Mouse (Mus musculus): ENCODE measurements around the gene Mtch1.
"Not testable (repeated sequence)": the region's sequence is repeated elsewhere in the genome, so short reads cannot be mapped to it uniquely, and the experiment has no call there.

Mtch1 gene

DNA sequence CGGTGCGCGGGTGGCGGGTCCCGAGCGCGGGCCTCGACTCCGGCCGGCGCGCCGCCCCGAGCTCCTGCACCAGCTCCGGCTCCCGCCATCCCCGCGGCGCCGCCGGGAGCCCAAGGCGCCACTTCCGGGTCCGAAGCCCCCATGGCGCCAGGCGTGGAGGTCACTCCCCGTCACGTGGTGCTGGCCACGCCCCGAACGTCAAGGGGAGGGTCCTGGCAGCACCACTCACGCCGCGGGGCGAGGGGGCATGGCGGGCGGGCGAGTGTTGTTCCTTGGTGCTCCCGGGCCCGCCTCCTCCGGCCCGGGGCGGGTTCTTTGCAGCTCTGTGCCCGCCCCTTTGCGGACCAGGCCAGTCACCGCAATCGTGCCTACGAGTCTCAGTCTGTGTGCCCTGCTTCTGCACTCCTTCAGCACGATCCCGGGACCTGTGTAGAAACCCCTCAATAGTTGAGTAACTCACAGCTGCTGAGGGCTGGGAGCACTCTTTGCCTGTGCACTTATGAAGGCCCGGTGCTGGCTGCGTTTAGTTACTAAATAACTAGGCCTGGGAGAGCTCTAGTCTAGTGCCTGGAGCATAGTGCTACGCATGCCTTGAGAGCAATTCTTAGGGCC lies at the start of gene Mtch1:
Gene Mtch1 (minus strand): TSS at position 290 of the 612 bp plus-strand sequence.
- peak; percentile 97 for DNase-seq (ENCODE audit: low read depth, low spot score)

DNA sequence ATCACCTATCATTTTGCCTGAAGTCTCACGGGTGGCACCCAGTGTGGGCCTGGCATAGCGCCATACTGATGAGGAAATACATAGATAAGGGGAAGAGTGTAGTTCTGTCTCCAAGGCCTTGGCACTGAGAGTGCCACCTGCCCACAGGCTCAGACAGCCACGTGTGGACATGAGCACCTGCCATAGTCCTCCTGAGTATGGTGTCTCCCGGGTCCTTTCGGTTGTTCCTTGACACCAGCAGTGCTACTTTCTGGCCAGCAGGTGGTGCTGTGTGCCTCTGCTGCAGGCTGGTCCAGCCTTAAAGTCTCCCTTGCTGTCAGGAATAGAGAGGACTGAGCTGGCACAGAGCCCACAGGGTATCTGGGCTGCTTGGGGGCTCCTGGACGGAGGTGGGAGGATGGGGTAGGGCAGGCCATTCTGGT lies 49.1 kb upstream of the Mtch1 start:
- DNase-seq (ENCODE audit: low read depth, low spot score) = peak; percentile 91

DNA sequence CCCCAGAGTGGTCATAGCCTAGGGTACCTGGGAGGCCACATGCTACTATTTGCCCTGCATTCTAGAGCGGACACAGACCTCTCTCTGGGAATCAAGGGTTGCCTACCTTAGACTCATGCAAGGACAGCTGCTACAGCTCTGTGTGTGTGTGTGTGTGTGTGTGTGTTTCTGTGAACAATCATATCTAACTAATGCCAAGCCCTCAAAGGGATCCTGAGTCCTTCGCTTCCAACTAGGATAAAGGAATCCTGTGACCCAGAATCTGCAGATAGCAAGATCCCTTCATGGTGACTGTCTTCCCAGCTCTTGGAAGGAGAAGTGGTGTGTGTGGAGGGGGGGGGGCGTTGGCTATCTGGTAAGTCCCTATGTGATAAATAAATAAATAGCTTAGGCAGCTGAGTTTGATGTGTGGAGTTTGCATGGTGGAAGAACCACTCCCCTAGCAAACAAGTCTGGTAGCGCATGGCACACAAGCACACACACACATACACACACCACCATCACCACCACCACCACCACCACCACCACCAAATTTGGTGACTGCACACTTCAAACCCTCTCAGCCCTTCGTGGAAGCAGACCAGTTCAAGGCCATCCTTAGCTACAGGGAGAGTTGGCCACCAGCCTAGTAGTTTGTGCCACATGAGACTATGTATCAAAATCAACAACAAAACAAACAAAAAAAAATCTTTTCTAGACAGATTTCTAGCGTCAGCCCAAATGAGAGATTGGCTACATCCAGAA lies 48.5 kb upstream of the Mtch1 start:
- DNase-seq (ENCODE audit: low read depth, low spot score) = no peak

DNA sequence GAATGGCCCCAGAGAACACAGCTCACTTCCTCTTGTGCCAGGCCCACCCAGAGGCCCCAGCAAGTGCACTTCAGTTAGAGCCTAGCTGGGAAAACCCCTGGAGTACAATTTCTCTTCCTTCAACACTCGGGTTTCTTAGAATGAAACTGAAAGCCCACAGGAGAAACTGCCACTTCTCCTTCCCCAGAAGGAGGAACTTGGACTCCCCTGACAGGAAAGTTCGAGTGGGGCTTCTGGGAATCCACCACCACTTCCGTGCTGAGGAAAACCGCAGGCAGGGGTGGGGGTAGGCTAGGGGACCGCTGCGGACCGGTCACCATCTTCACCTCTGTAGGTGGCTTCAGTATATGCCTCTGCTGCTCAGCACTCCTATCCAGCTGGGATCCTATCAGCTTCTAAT lies 47.6 kb upstream of the Mtch1 start:
- no peak for DNase-seq (ENCODE audit: low read depth, low spot score)

DNA sequence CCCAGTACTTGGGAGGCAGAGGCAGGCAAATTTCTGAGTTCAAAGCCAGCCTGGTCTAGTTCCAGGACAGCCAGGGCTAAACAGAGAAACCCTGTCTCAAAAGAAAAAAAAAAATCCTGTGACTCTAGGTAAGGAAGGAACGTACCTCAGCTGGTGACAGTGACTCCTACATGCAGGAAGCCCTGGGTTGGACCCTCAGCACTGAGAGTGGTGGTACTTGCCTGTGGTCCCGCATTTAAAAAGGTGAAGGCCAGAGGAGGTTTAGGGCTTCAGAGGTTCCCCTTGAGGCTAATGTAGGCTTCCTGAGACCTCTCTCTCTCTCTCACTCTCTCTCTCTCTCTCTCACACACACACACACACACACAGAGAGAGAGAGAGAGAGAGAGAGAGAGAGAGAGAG lies 47.0 kb upstream of the Mtch1 start:
- not testable (repeated sequence) for DNase-seq (ENCODE audit: low read depth, low spot score)

DNA sequence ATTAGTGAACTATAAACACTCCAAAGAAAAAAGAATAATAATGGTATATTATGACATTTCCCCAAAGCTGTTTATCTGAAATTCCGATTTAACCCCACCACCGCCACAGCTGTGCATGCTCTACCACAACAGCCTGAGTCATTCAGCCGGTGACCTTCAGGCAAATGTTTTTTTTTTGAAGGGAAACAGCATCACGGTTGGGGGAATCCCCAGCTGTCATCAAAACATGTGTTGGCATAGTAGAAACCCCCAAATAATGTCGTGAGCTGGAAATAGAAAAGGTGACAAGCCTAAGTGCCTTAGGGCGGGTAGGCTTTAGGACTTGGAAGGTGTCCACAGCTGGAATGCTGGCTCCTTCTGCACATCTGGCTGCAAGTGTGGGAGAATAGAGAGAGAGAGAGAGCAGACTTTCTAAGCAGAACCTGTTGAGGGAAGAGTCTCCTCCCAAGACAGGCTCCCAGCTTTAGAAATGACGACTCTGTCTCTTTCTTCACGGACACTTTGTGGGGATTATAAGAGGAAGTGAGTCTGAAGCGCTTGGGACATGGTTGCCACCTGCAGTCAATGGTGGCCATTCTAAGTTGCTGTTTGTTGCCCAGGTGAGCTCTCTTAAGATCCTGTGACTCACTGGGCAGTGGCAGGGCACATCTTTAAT lies 46.5 kb upstream of the Mtch1 start:
- DNase-seq (ENCODE audit: low read depth, low spot score) = no peak

DNA sequence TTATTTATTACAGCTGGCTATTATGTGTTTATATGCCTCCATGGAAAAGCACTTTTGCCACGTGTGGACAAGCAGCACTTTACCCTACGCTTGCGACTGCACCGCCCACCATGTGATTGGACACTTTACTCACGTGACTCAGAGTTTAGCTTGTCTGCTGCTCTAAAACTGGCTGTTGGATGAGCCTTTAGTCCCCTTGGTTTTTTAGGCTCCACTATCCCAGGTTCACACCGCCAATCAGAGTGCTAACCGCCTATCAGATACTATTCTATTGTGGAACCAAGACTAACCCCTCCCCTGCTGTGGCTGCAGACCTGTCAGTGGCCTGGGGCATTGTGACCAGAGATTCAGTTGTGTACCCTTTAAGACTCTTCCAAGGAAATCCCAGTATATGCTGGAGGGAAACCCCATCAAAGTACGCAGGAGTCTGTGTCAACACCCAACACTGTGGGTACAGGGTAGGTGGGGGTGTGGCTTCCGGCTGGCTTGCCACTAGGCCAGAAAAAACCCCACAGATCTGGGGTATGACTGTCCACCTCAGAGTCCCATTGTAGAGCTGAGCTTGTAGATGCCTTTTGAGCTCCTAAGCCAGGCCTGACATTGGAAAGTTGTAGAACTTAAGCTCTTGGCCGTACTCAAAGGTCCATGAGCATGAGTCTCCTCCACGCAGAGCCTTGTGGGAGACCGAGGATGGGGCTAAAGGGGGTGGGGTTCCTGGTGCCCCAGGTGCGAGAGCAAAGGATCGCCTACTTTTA lies 45.8 kb upstream of the Mtch1 start:
- no peak for DNase-seq (ENCODE audit: low read depth, low spot score)

DNA sequence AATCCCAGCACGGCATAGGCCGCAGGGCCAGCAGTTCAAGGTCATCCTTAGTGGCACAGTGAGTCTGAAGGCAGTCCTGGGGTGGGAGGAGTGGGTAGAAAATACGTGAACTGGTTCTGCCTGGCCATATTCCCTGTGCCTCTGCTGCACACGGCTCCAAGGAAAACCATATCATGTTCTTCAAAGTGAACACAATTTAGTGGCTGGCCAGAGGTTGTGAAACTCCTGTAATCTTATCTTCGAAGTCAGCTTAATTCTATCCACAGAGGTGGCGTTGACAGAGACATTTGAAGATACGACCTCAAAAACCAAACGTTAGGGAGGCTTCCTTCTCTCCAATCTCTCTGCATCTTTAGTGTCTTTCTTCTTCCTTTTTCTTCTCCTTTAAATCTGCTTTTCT lies 43.5 kb upstream of the Mtch1 start:
- DNase-seq (ENCODE audit: low read depth, low spot score) = no peak

DNA sequence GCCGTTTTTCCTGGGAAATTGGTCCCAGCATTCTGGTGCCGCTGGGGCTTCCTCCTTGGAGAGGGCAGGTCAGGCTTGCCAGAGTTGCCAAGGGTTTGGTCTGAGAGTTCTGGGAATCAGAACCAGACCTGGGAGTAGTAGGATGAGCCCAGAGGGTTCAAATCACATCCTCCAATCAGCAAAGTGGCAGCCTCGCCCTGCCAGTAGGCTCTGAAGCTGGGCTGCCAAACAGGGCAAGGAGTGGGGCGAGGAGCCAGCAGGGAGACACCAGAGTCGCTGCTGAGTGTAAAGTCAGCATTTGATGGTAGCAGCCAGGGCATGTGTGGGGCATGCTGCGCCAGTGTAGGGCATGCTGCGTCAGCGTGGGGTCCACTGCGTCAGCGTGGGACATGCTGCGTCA lies 41.2 kb upstream of the Mtch1 start:
- DNase-seq (ENCODE audit: low read depth, low spot score) = no peak

DNA sequence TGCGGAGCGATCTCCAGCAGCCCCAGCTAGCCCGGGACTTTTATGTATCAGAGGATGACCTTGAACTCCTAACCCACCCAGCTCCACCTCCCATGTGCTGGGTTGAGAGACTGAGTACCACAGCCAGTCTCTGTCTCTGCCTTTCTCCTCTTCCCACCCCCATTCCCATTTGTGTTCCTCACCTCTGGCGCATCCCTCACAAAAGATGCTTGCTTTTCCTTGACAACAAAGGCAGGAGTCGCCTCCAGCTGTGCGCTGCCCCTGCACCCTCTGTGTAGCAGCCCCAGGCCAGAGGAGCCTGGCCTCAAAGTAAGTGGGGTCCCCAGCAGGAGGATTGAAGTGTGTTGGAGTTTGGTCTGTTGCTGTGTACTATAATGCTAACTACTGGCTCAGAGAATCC lies 38.0 kb upstream of the Mtch1 start:
- DNase-seq (ENCODE audit: low read depth, low spot score) = no peak

DNA sequence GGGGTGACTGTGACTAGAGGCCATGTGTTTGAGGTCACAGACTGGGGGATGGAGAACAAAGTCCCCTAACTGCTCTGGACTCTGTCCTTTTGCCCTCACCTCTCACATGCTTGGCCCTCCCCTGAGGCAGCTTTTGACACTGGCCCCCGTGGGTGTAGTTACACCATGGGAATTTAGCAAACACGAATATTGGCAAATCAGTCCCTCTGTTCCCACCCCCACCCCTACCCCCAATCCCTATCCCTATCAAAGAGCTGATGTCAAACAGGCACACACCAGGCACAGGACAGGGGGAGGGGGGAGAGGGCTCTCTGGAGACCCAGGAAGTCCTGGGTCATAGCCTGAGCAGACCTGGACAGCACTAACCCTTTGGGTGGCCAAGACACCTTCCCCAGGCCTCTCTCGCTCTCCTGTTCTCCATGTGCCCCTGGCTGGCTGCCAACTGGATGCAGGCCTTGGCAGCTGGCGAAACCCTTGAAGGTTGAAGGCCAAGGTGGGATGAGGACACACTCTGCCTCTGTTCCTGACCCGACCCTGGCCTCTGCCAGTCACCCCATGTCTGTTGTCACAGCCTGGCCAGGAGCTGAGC lies 37.2 kb upstream of the Mtch1 start:
- DNase-seq (ENCODE audit: low read depth, low spot score) = no peak

DNA sequence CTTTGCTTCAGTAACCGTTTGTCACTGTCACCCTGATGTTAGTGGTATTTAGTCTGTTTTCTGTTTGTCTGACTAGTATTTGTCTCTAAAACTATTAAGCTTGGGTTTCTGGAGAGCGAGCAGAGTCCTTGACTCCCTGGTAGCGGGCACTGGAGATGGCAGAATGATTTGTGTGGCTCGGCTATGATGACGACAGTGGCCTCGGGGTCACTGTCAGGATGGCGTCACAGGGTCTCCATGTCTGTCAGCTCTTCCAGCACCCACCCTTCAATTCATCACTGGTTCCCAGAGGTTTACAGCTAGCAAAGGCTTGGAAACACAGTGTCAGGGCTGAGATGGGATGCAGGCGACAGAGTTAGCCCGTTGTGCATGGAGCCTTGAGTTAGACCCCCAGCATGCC lies 36.2 kb upstream of the Mtch1 start:
- no peak for DNase-seq (ENCODE audit: low read depth, low spot score)

DNA sequence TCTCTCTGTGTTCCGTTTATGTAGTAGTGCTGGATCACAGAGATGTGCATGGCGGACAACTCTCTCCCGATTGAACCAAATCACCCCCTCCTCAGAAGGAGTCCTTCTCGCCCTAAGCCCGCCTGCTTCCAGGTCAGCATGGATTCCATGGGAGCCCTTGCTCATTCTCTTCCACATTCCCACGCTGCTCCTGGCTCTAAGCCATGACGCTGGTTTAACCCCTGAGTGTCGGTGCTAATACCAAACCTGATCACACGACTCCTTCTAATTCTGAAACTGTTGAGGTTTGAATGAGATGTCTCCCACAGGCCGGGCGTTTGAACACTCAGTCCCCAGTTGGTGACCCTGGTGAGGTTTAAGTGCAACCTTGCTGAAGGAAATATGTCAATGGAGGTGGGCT lies 34.7 kb upstream of the Mtch1 start:
- no peak for DNase-seq (ENCODE audit: low read depth, low spot score)

DNA sequence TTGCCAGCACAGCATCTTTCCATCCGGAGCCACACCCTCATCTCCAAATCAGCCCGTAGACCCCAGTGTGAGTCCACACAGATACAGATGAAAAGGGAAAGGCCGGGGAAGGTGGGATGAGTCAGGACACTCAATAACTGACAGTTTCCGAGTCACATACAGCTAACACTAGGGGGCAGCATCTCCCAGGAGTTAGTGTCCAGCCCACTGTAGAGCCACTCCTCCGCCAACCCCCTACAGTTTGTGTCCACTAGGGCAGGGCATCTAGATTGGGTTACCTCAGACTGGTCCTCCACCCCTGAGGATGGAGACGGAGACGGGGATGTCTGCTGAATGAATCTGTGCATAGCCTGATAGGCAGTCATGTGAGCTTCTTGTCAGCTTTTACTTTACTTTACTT lies 33.7 kb upstream of the Mtch1 start:
- DNase-seq (ENCODE audit: low read depth, low spot score) = peak; percentile 76

DNA sequence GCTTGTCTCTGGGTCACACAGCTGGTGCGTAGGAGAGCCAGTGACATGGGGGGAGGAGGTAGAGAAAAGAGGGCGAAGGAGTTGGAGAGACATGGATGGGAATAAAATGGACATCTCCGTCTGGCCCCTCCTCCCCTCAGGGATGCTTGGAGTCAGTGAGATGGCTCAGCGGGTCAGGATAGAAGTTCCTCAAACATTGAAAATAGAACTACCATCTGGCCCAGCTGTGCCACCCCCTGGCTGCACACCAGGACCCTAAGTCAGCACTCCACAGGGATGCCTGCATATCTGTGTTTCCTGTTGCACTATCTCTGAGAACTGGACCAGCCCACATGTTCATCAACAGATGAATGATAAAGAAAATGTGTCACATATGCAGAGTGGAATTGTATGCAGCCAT lies 32.5 kb upstream of the Mtch1 start:
- no peak for DNase-seq (ENCODE audit: low read depth, low spot score)

DNA sequence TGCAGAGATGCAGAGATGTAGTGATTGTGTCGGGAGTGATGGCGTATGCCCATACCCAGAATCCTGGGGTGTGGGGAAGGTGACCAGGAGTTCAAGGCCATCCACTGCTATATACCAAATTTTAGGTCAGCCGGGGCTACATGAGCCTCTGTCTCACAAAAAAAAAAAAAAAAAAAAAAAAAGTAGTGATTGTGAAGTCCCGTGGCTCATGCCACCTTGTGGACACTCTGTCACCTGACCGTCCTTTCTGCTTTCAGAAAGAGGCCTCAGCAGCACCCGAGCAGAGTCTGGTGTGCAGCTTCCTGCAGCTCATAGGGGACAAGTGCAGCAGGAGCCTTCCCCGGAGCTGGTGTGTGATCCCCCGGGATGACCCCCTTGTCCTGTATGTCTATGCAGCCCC lies 30.3 kb upstream of the Mtch1 start:
- no peak for DNase-seq (ENCODE audit: low read depth, low spot score)

DNA sequence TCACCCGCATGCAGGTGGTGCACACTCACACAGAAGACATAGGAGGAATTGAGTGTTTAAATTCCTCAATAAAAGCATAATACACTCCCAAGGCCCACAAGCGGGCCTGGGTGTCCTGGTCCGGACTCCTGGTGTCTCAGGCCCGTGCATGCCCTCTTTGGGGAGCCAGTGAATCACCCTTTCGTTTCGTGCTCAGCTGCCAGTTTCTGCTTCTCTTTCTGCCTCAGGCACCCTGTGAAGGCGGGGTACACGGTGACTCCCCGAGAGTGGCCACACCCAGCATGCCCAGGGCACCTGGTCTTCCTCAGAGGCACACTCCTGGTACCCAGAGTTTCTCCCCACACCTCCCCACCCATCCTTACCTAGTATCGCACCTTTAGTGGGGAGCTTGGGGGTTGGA lies 28.1 kb upstream of the Mtch1 start:
- DNase-seq (ENCODE audit: low read depth, low spot score) = no peak

DNA sequence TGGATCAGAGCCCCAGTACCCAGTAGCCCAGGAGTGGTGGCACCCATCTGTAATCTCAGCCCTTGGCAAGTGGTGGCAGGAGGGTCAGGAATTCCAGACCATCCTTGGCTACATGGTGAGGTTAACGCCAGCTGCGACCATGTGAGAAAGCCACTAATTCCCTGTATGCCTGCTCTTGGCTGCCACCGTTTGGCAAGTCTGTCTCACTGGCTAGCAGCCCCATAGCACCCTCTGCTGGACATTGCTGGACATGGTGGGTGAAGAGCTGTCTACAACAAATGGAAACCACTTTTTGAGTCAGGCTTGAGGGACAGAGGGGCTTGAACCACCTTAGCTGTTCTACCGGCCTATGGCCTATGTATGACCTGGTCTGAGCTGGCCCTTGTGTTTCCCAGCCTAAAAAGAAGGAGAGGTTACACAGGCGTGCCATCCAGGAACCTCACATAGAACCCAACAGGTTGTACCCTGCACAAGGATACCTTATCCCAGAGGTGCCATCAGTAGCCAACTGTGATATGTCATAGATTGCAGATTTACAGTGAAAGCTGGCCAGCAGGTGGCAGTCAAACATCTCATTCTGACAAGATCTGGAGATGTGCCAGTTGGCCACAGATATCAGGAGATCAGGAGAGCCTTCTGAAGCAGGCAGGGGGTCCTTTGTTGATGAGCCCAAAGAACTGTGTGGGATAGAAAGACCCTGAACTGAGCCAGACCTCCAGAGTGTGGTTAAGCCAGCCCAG lies 23.4 kb upstream of the Mtch1 start:
- DNase-seq (ENCODE audit: low read depth, low spot score) = peak; percentile 92

DNA sequence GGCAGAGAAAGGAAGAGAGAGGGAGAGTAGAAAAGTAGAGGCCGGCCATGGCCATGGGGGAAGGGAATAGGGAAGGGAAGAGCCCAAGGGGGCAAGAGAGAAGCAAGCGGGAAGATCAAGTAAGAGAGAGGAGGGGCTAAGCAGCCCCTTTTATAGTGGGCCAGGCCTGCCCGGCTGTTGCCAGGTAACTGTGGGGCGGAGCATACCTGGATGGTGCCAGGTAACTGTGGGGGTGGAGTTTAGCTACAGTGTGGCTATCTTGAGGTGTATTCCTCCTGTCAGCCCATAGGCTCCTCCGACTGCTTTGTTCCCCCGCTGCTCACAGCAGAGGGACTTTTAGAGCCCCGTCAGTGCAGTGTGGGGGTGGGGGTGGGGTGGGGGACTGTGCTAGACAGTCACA lies 21.0 kb upstream of the Mtch1 start:
- no peak for DNase-seq (ENCODE audit: low read depth, low spot score)

DNA sequence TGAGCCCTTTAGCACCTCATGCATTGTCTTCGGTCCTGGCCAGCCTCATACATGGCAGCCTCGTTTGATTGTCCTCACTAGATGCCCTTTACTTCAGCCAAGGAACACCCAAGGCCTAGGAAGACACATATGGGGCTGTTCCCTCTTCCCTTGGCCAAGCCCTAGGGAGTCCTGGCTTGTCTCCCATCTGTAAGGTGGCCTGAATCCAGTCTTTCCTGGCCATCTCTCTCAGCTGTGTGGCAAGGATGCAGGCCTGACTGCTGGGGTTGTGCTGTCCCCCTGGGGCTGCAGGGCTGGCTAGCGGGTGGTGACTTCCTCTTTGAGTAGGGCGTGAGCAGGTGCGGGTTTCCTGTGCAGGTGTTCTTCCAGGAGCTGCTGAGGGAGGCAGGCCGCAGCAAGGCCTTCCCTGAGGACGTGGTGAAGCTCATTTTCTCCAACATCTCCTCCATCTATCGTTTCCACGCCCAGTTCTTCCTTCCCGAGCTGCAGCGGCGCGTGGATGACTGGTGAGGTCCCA lies 17.4 kb upstream of the Mtch1 start:
- DNase-seq (ENCODE audit: low read depth, low spot score) = no peak

DNA sequence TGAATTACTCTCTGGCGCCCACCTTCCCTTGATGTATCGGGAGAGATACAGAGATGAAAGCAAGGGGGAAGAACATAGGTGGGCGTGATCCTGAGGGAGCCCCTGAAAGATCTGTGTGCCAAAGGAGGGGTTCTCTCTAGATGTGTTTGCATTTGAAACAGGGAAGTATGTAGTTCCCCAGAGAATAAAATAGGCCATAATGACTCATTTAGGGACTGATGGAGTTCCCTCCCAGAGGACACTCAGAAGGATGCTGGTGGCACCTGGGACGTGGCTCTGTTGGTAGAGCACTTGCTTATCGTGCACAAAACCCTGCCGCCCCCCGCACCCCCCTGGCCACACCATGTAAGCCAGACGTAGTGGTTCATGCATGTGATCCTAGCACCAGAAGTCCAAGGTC lies 15.4 kb upstream of the Mtch1 start:
- DNase-seq (ENCODE audit: low read depth, low spot score) = no peak
